Mouse (Mus musculus) G1E (cell line): ENCODE measurements around the gene Fibp. TPM values are rescaled to one million over a fixed set of nuclear protein-coding genes. Genes with fewer than 3 reads are reported as not detected.

Experiments used
- ATAC-seq: 2 replicates; pipeline ENCODE4 v1.8.0; 2016; ENCODE audit warnings: mild to moderate bottlenecking; ENCODE audit not compliant: insufficient number of reproducible peaks, poor library complexity, low FRiP score, severe bottlenecking; ENCODE audit errors: extremely low read depth
- DNase-seq: peaks from one replicate; pipeline ENCODE4 v3.0.0; 2012; ENCODE audit warnings: low spot score
- H3K27me3 ChIP-seq: 2 replicates; pipeline ENCODE4 v1.6.1; 2012; ENCODE audit warnings: mild to moderate bottlenecking, low read length, inconsistent platforms; ENCODE audit not compliant: insufficient read depth
- H3K36me3 ChIP-seq: replicated peaks from 2 replicates; pipeline ENCODE3; 2012; ENCODE audit warnings: mild to moderate bottlenecking, inconsistent platforms
- H3K4me1 ChIP-seq: 2 replicates; pipeline ENCODE4 v1.6.1; 2012; ENCODE audit warnings: low read depth, low read length, inconsistent platforms, mixed read lengths; ENCODE audit not compliant: insufficient read depth
- H3K4me3 ChIP-seq: 2 replicates; pipeline ENCODE4 v1.5.1; 2012; ENCODE audit warnings: low read depth, mild to moderate bottlenecking, inconsistent platforms, low read length, moderate library complexity, mixed read lengths
- H3K9me3 ChIP-seq: replicated peaks from 2 replicates; pipeline ENCODE4 v1.6.1; 2012; ENCODE audit warnings: inconsistent platforms
- CTCF ChIP-seq: IDR thresholded peaks from 2 replicates; pipeline ENCODE4 v1.5.1; 2012; ENCODE audit warnings: low read depth, low read length, inconsistent platforms, mixed read lengths
- GATA1 ChIP-seq: IDR thresholded peaks from 2 replicates; pipeline ENCODE4 v1.6.1; 2012; ENCODE audit warnings: borderline replicate concordance, low read length, inconsistent platforms, mixed read lengths
- GATA2 ChIP-seq: IDR thresholded peaks from 2 replicates; pipeline ENCODE4 v1.6.1; 2012; ENCODE audit warnings: low read depth, low read length, inconsistent platforms, borderline replicate concordance
- POLR2AphosphoS5 ChIP-seq: IDR thresholded peaks from 2 replicates; pipeline ENCODE4 v1.6.1; 2012; ENCODE audit warnings: low read depth, low read length, inconsistent platforms; ENCODE audit not compliant: insufficient replicate concordance
- TAL1 ChIP-seq: conservative IDR thresholded peaks from 2 replicates; pipeline ENCODE4 v1.6.1; 2012; ENCODE audit warnings: low read depth, low read length, inconsistent platforms, mixed read lengths
- polyA plus RNA-seq: library from polyadenylated mRNA; stranded (reverse); fragments of >175 nt; gene quantifications from 2 replicates; pipeline ENCODE4 v1.2.3, GENCODE M21; 2012
- total RNA-seq, 2 experiments: library from RNA; stranded (forward) in 1 of 2; stranded (reverse) in 1 of 2; fragments of 200-1000 nt in 1 of 2; fragments of >200 nt in 1 of 2; fragmentation: Nextera tagmentation in 1 of 2; gene quantifications; 2 replicates each; pipeline ENCODE4 v1.2.3; 2014 to 2017

Gene Fibp
- total RNA-seq (2014; fragmentation: Nextera tagmentation): 50.8 and 53.9 TPM in 2 replicates
- total RNA-seq (2017): 71.8 and 104 TPM in 2 replicates
- polyA plus RNA-seq: 42.8 and 162 TPM in 2 replicates

- DNase-seq (peak; percentile 64), ATAC-seq (0 out of 2 replicates have a peak, but pooled peaks have one; percentile 11)
- Histone ChIP-seq H3K9me3 (no peaks in the 10 kb centered on the region), H3K4me1 (peaks cover 69% of the 10 kb centered on the region), H3K36me3 (peaks cover 54% of the 10 kb centered on the region), H3K27me3 (no peaks in the 10 kb centered on the region), H3K4me3 (peak within 1 kb of the TSS; percentile 88)
- TF ChIP-seq TAL1 (no peak), CTCF (no peak), GATA2 (no peak), POLR2AphosphoS5 (no peak), GATA1 (no peak)
These were observed at the start of gene Fibp for GRCm38 (mm10) chr19:5460465-5460911. Gene Fibp (plus strand): TSS chr19:5460615.

GRCm38 (mm10) chr19:5410641-5411040 lies 49.8 kb upstream of the Fibp start:
- Histone ChIP-seq H3K4me3 (no peak overlapping the region), H3K4me1 (peaks cover 35% of the 10 kb centered on the region), H3K36me3 (peaks cover 6% of the 10 kb centered on the region), H3K9me3 (no peaks in the 10 kb centered on the region), H3K27me3 (peaks cover 12% of the 10 kb centered on the region; the same call in 1 of the 2 replicates)
- TF ChIP-seq TAL1 (no peak), GATA1 (no peak), GATA2 (no peak), CTCF (no peak)
- no peak for ATAC-seq
- DNase-seq: no peak

GRCm38 (mm10) chr19:5411961-5412360 lies 48.5 kb upstream of the Fibp start:
- Histone ChIP-seq H3K4me3 (no peak overlapping the region), H3K9me3 (no peaks in the 10 kb centered on the region), H3K4me1 (peaks cover 29% of the 10 kb centered on the region), H3K27me3 (peaks cover 12% of the 10 kb centered on the region; the same call in 1 of the 2 replicates), H3K36me3 (peaks cover 6% of the 10 kb centered on the region)
- DNase-seq (no peak), ATAC-seq (no peak)
- TF ChIP-seq POLR2AphosphoS5: no peak
- no peak for TF ChIP-seq TAL1
- TF ChIP-seq CTCF: no peak
- TF ChIP-seq GATA1: no peak
- no peak for TF ChIP-seq GATA2

GRCm38 (mm10) chr19:5413840-5414239 lies 46.6 kb upstream of the Fibp start:
- ATAC-seq: no peak

GRCm38 (mm10) chr19:5414534-5414957 lies 45.9 kb upstream of the Fibp start:
- Histone ChIP-seq H3K36me3 (peaks cover 14% of the 10 kb centered on the region), H3K4me1 (peaks cover 4% of the 10 kb centered on the region; the same call in 1 of the 2 replicates), H3K27me3 (peaks cover 12% of the 10 kb centered on the region; the same call in 1 of the 2 replicates), H3K9me3 (no peaks in the 10 kb centered on the region), H3K4me3 (no peak overlapping the region)
- no peak for ATAC-seq
- DNase-seq: no peak
- TF ChIP-seq GATA1 (no peak), CTCF (no peak), POLR2AphosphoS5 (no peak), GATA2 (no peak), TAL1 (no peak)

More at GRCm38 (mm10) chr19:5413840-5414239, 46.6 kb upstream of the Fibp start:
- no peak for TF ChIP-seq GATA1
- TF ChIP-seq TAL1: no peak
- no peak for TF ChIP-seq CTCF
- TF ChIP-seq POLR2AphosphoS5: no peak
- no peak for TF ChIP-seq GATA2
- H3K27me3 ChIP-seq: peaks cover 12% of the 10 kb centered on the region; the same call in 1 of the 2 replicates
- H3K9me3 ChIP-seq: no peaks in the 10 kb centered on the region
- peaks cover 16% of the 10 kb centered on the region for H3K36me3 ChIP-seq
- H3K4me3 ChIP-seq: no peak overlapping the region
- no peak for DNase-seq
- H3K4me1 ChIP-seq: peaks cover 10% of the 10 kb centered on the region

- ATAC-seq (no peak), DNase-seq (no peak)
- TF ChIP-seq TAL1: no peak
- TF ChIP-seq CTCF: no peak
- TF ChIP-seq GATA2: no peak
- no peak for TF ChIP-seq POLR2AphosphoS5
- TF ChIP-seq GATA1: no peak
- Histone ChIP-seq H3K9me3 (no peaks in the 10 kb centered on the region), H3K27me3 (peaks cover 6% of the 10 kb centered on the region; the same call in 1 of the 2 replicates), H3K36me3 (peaks cover 55% of the 10 kb centered on the region), H3K4me1 (peaks cover 27% of the 10 kb centered on the region), H3K4me3 (no peak overlapping the region)
These were observed 41.5 kb upstream of the Fibp start for GRCm38 (mm10) chr19:5418750-5419466.
